Mouse (Mus musculus): ENCODE results near the gene Igsf8. TPM values are rescaled to one million over a fixed set of nuclear protein-coding genes. Genes with fewer than 3 reads are reported as not detected.
A peak's percentile ranks its signal among the peaks of the same experiment; 100 is the strongest.

Gene Igsf8
- polyA plus RNA-seq (2014; fragmentation: Nextera tagmentation; extraction: Ambion mirVana): 66.2 and 72.2 TPM in 2 replicates

GRCm38 (mm10) chr1:172261477-172262078 is at the start of gene Igsf8:
Gene Igsf8, plus strand, starts transcription at chr1:172261641.
- ATAC-seq (ENCODE audit: low read depth): no peak
- Histone ChIP-seq H3K9ac (replicated peaks; ENCODE audit: low read depth, low read length) (no peak within 1 kb of the TSS), H3K4me2 (ENCODE audit: low read depth, low read length) (no peak within 1 kb of the TSS), H3K4me1 (ENCODE audit: control insufficient read depth, insufficient read depth, low read length) (peaks cover 5% of the 10 kb centered on the region; the same call in 1 of the 2 replicates), H3K27ac (ENCODE audit: low read depth, low read length) (peak within 1 kb of the TSS; percentile 16; the same call in 1 of the 2 replicates), H3K27me3 (ENCODE audit: control insufficient read depth, insufficient read depth, low read length) (no peaks in the 10 kb centered on the region), H3K9me3 (ENCODE audit: control insufficient read depth, low read length) (0 out of 2 replicates have a peak, but pooled peaks cover 3% of the 10 kb centered on the region), H3K4me3 (ENCODE audit: low read depth, low read length) (no peak within 1 kb of the TSS), H3K36me3 (ENCODE audit: control insufficient read depth, insufficient read depth, low read length) (no peaks in the 10 kb centered on the region)
- WGBS: 15% methylated on average over 8 of the region's 8 CpGs

DNA sequence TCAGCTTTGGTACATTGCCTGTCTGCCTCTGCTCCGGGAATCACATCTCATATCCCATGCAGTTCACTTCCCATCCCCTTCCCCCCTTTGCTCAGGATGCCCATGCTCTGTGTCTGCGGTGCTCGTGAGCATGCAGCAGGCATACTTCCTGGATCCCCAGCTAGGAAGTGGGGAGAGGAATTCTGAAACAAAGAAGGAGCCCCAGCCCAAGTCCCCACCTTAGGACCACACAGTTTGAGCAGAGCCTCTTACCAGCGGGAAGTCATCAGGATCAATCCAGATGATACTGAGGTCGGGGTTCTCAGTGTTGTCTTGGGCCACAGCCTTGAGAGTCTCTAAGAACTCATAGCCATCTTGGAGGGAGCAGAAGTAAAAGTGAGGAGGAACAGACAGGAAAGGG is 48.7 kb upstream of the Igsf8 start:
- H3K27me3 ChIP-seq (ENCODE audit: control insufficient read depth, insufficient read depth, low read length): no peaks in the 10 kb centered on the region
- WGBS: 59% methylated on average over 5 of the region's 5 CpGs
- ATAC-seq (ENCODE audit: low read depth): no peak
- no peak overlapping the region for H3K4me3 ChIP-seq (ENCODE audit: low read depth, low read length)
- no peak overlapping the region for H3K9ac ChIP-seq (replicated peaks; ENCODE audit: low read depth, low read length)
- H3K9me3 ChIP-seq (ENCODE audit: control insufficient read depth, low read length): no peaks in the 10 kb centered on the region
- H3K36me3 ChIP-seq (ENCODE audit: control insufficient read depth, insufficient read depth, low read length): no peaks in the 10 kb centered on the region
- H3K4me2 ChIP-seq (ENCODE audit: low read depth, low read length): no peak overlapping the region
- H3K4me1 ChIP-seq (ENCODE audit: control insufficient read depth, insufficient read depth, low read length): peaks cover 5% of the 10 kb centered on the region; the same call in 1 of the 2 replicates
- no peak overlapping the region for H3K27ac ChIP-seq (ENCODE audit: low read depth, low read length)

DNA sequence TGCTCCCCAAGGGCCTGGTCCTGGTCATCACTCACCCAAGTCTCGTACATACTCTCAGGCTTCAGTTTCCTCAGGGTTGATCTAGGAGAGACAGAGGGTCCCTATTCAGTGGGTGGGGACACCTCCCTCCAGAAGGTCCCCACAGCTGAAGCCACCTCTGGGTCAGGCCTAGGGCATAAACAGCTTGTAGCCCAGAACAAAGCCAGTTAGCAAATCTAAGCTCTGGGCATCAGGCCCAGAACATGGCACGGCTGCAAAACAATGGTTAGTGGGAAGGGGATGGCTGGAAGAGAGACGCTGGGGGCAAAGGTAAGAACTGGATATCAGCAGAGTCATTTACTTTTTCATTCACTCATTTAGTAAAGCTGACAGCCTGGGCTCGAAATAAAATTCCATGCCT is 47.7 kb upstream of the Igsf8 start:
- 45% methylated on average over 4 of the region's 4 CpGs for WGBS
- Histone ChIP-seq H3K4me2 (ENCODE audit: low read depth, low read length) (no peak overlapping the region), H3K9me3 (ENCODE audit: control insufficient read depth, low read length) (no peaks in the 10 kb centered on the region), H3K4me1 (ENCODE audit: control insufficient read depth, insufficient read depth, low read length) (0 out of 2 replicates have a peak, but pooled peaks cover 5% of the 10 kb centered on the region), H3K36me3 (ENCODE audit: control insufficient read depth, insufficient read depth, low read length) (no peaks in the 10 kb centered on the region), H3K27ac (ENCODE audit: low read depth, low read length) (peak overlapping the region; percentile 28; the same call in 1 of the 2 replicates), H3K4me3 (ENCODE audit: low read depth, low read length) (no peak overlapping the region), H3K9ac (replicated peaks; ENCODE audit: low read depth, low read length) (no peak overlapping the region), H3K27me3 (ENCODE audit: control insufficient read depth, insufficient read depth, low read length) (no peaks in the 10 kb centered on the region)
- peak; percentile 36; the same call in 1 of the 2 replicates for ATAC-seq (ENCODE audit: low read depth)

DNA sequence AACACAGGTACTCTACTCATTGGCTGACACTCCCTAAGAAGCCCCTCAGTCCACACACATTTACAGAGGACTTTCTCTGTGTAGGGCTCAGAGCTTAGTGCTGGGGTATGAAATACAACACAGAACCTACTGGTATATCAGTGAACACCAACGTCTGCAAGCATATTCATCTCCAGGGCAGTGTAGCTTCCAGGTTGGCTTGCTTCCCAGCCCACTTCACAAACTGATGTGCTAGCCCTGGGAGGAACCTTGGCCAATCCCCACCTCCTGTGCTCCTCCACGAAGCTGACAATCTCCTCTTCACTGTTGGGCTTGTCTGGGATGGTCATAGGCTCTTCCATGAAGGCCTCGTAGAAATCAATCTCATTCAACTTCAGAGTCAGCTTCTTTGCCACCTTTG is 46.7 kb upstream of the Igsf8 start:
- no peak overlapping the region for H3K4me2 ChIP-seq (ENCODE audit: low read depth, low read length)
- H3K36me3 ChIP-seq (ENCODE audit: control insufficient read depth, insufficient read depth, low read length): no peaks in the 10 kb centered on the region
- no peak for ATAC-seq (ENCODE audit: low read depth)
- H3K27ac ChIP-seq (ENCODE audit: low read depth, low read length): no peak overlapping the region
- 68% methylated on average over 3 of the region's 3 CpGs for WGBS
- no peaks in the 10 kb centered on the region for H3K27me3 ChIP-seq (ENCODE audit: control insufficient read depth, insufficient read depth, low read length)
- H3K4me1 ChIP-seq (ENCODE audit: control insufficient read depth, insufficient read depth, low read length): peaks cover 5% of the 10 kb centered on the region; the same call in 1 of the 2 replicates
- H3K9ac ChIP-seq (replicated peaks; ENCODE audit: low read depth, low read length): no peak overlapping the region
- H3K4me3 ChIP-seq (ENCODE audit: low read depth, low read length): no peak overlapping the region
- H3K9me3 ChIP-seq (ENCODE audit: control insufficient read depth, low read length): no peaks in the 10 kb centered on the region

GRCm38 (mm10) chr1:172217148-172217547 is 44.3 kb upstream of the Igsf8 start:
- Histone ChIP-seq H3K4me1 (ENCODE audit: control insufficient read depth, insufficient read depth, low read length) (peaks cover 9% of the 10 kb centered on the region; the same call in 1 of the 2 replicates), H3K4me3 (ENCODE audit: low read depth, low read length) (no peak overlapping the region)
- 2% methylated on average over 5 of the region's 5 CpGs for WGBS

DNA sequence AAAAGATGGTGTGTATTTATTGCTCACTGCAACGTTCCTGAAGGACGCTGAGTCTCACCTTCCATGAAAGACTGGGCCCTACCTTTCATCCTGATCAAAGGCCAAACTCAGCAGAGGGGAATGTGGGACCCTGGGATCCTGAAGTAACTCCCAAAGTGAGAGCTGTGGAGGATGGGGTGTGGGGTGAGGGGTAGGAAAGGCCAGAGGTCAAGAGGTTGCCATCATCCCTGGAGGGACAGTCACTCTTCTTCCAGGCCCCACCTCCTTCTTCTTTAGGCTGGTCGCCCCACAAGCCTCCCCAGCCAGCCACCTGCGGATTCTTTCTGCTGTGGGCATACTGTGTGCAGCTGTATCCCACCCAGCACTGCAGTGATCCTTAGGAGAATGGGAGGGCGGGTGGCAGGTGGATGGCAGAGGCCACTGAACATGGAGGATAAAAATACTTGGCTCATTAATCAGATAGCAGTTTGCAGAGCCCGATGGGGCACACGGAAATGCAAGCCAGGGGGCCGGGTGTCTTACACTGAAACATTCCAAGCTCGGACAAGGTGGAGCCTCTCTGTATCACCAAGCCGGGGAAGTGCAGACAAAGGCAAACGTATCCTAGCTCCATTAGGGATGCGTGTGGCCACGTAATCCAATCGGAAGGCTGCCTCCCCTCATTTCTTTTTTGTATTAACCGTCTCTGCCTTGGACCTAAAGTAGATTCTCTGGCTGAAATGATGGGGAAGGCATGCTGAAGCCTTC is 43.1 kb upstream of the Igsf8 start:
- no peak overlapping the region for H3K4me3 ChIP-seq (ENCODE audit: low read depth, low read length)
- WGBS: 53% methylated on average over 15 of the region's 15 CpGs
- no peak overlapping the region for H3K27ac ChIP-seq (ENCODE audit: low read depth, low read length)
- no peak for ATAC-seq (ENCODE audit: low read depth)
- no peaks in the 10 kb centered on the region for H3K9me3 ChIP-seq (ENCODE audit: control insufficient read depth, low read length)
- no peaks in the 10 kb centered on the region for H3K36me3 ChIP-seq (ENCODE audit: control insufficient read depth, insufficient read depth, low read length)
- peaks cover 9% of the 10 kb centered on the region; the same call in 1 of the 2 replicates for H3K4me1 ChIP-seq (ENCODE audit: control insufficient read depth, insufficient read depth, low read length)
- H3K27me3 ChIP-seq (ENCODE audit: control insufficient read depth, insufficient read depth, low read length): no peaks in the 10 kb centered on the region
- no peak overlapping the region for H3K9ac ChIP-seq (replicated peaks; ENCODE audit: low read depth, low read length)
- no peak overlapping the region for H3K4me2 ChIP-seq (ENCODE audit: low read depth, low read length)

More at GRCm38 (mm10) chr1:172217148-172217547, 44.3 kb upstream of the Igsf8 start:
- H3K27ac ChIP-seq (ENCODE audit: low read depth, low read length): 0 out of 2 replicates have a peak overlapping the region, but pooled peaks have one; percentile 35
- no peak overlapping the region for H3K4me2 ChIP-seq (ENCODE audit: low read depth, low read length)
- no peak overlapping the region for H3K9ac ChIP-seq (replicated peaks; ENCODE audit: low read depth, low read length)
- H3K9me3 ChIP-seq (ENCODE audit: control insufficient read depth, low read length): no peaks in the 10 kb centered on the region
- no peaks in the 10 kb centered on the region for H3K36me3 ChIP-seq (ENCODE audit: control insufficient read depth, insufficient read depth, low read length)
- H3K27me3 ChIP-seq (ENCODE audit: control insufficient read depth, insufficient read depth, low read length): no peaks in the 10 kb centered on the region
- peak; percentile 22 for ATAC-seq (ENCODE audit: low read depth)

- Histone ChIP-seq H3K4me2 (ENCODE audit: low read depth, low read length) (no peak within 1 kb of the TSS), H3K4me1 (ENCODE audit: control insufficient read depth, insufficient read depth, low read length) (peaks cover 5% of the 10 kb centered on the region; the same call in 1 of the 2 replicates), H3K4me3 (ENCODE audit: low read depth, low read length) (no peak within 1 kb of the TSS), H3K9ac (replicated peaks; ENCODE audit: low read depth, low read length) (no peak within 1 kb of the TSS), H3K36me3 (ENCODE audit: control insufficient read depth, insufficient read depth, low read length) (no peaks in the 10 kb centered on the region), H3K9me3 (ENCODE audit: control insufficient read depth, low read length) (no peaks in the 10 kb centered on the region), H3K27me3 (ENCODE audit: control insufficient read depth, insufficient read depth, low read length) (no peaks in the 10 kb centered on the region), H3K27ac (ENCODE audit: low read depth, low read length) (0 out of 2 replicates have a peak within 1 kb of the TSS, but pooled peaks have one; percentile 2)
- WGBS: 86% methylated on average over 18 of the region's 19 CpGs
- no peak for ATAC-seq (ENCODE audit: low read depth)
These were observed 41.7 kb upstream of the Igsf8 start, which contains the start of gene Casq1 for GRCm38 (mm10) chr1:172219451-172220406. Gene Casq1, minus strand, starts transcription at chr1:172219868.

GRCm38 (mm10) chr1:172220414-172220813 is 41.0 kb upstream of the Igsf8 start:
- ATAC-seq (ENCODE audit: low read depth): peak; percentile 49; the same call in 1 of the 2 replicates
- WGBS: 31% methylated on average over 10 of the region's 10 CpGs
- no peaks in the 10 kb centered on the region for H3K9me3 ChIP-seq (ENCODE audit: control insufficient read depth, low read length)

More at GRCm38 (mm10) chr1:172220414-172220813, 41.0 kb upstream of the Igsf8 start:
- H3K27me3 ChIP-seq (ENCODE audit: control insufficient read depth, insufficient read depth, low read length): no peaks in the 10 kb centered on the region
- no peak overlapping the region for H3K9ac ChIP-seq (replicated peaks; ENCODE audit: low read depth, low read length)
- H3K27ac ChIP-seq (ENCODE audit: low read depth, low read length): 0 out of 2 replicates have a peak overlapping the region, but pooled peaks have one; percentile 2
- H3K4me3 ChIP-seq (ENCODE audit: low read depth, low read length): no peak overlapping the region
- no peaks in the 10 kb centered on the region for H3K36me3 ChIP-seq (ENCODE audit: control insufficient read depth, insufficient read depth, low read length)
- no peak overlapping the region for H3K4me2 ChIP-seq (ENCODE audit: low read depth, low read length)
- H3K4me1 ChIP-seq (ENCODE audit: control insufficient read depth, insufficient read depth, low read length): peaks cover 5% of the 10 kb centered on the region; the same call in 1 of the 2 replicates
